Mouse (Mus musculus): ENCODE measurements around the gene Slmap.
A peak's percentile ranks its signal among the peaks of the same experiment; 100 is the strongest.

Gene Slmap

GRCm38 (mm10) chr14:26467974-26468373 lies 66.8 kb downstream of the Slmap start:
- DNase-seq (ENCODE audit: low spot score), result no peak

GRCm38 (mm10) chr14:26466544-26467125 lies 68.1 kb downstream of the Slmap start:
- no peak for DNase-seq (ENCODE audit: low spot score)

GRCm38 (mm10) chr14:26465898-26466297 lies 68.8 kb downstream of the Slmap start:
- DNase-seq (ENCODE audit: low spot score), result no peak

GRCm38 (mm10) chr14:26459516-26459915 lies 75.2 kb downstream of the Slmap start:
- peak; percentile 42 for DNase-seq (ENCODE audit: low spot score)

- DNase-seq (ENCODE audit: low spot score), result no peak
Measured at GRCm38 (mm10) chr14:26454851-26455250, 79.9 kb downstream of the Slmap start.

- no peak for DNase-seq (ENCODE audit: low spot score)
Measured at GRCm38 (mm10) chr14:26450036-26450800, 84.5 kb downstream of the Slmap start.

GRCm38 (mm10) chr14:26448581-26448980 lies 86.2 kb downstream of the Slmap start:
- DNase-seq (ENCODE audit: low spot score), result no peak

- DNase-seq (ENCODE audit: low spot score), result no peak
Measured at GRCm38 (mm10) chr14:26447223-26447622, 87.5 kb downstream of the Slmap start.

- no peak for DNase-seq (ENCODE audit: low spot score)
Measured at GRCm38 (mm10) chr14:26446538-26446937, 88.2 kb downstream of the Slmap start.

GRCm38 (mm10) chr14:26442534-26442933 lies 92.2 kb downstream of the Slmap start:
- no peak for DNase-seq (ENCODE audit: low spot score)

GRCm38 (mm10) chr14:26441041-26441812 lies 93.5 kb downstream of the Slmap start:
- DNase-seq (ENCODE audit: low spot score), result no peak

GRCm38 (mm10) chr14:26439996-26440395 lies 94.7 kb downstream of the Slmap start:
- no peak for DNase-seq (ENCODE audit: low spot score)

GRCm38 (mm10) chr14:26437771-26438170 lies 97.0 kb downstream of the Slmap start:
- no peak for DNase-seq (ENCODE audit: low spot score)

GRCm38 (mm10) chr14:26436304-26436703 lies 98.4 kb downstream of the Slmap start:
- DNase-seq (ENCODE audit: low spot score), result no peak

- no peak for DNase-seq (ENCODE audit: low spot score)
Measured at GRCm38 (mm10) chr14:26432320-26432719, 102.4 kb downstream of the Slmap start.

- no peak for DNase-seq (ENCODE audit: low spot score)
Measured at GRCm38 (mm10) chr14:26431919-26432318, 102.8 kb downstream of the Slmap start.

- DNase-seq (ENCODE audit: low spot score), result no peak
Measured at GRCm38 (mm10) chr14:26420231-26420630, 114.5 kb downstream of the Slmap start.

- DNase-seq (ENCODE audit: low spot score), result no peak
Measured at GRCm38 (mm10) chr14:26417956-26418355, 116.8 kb downstream of the Slmap start.

GRCm38 (mm10) chr14:26417088-26417487 lies 117.6 kb downstream of the Slmap start:
- DNase-seq (ENCODE audit: low spot score), result no peak

GRCm38 (mm10) chr14:26413581-26413980 lies 121.2 kb downstream of the Slmap start:
- DNase-seq (ENCODE audit: low spot score), result no peak

- no peak for DNase-seq (ENCODE audit: low spot score)
Measured at GRCm38 (mm10) chr14:26406746-26407145, 128.0 kb downstream of the Slmap start.

GRCm38 (mm10) chr14:26398508-26399160 lies 136.1 kb downstream of the Slmap start:
- no peak for DNase-seq (ENCODE audit: low spot score)
